Mouse (Mus musculus): ENCODE measurements around the gene Chrna9.

Gene Chrna9

DNA sequence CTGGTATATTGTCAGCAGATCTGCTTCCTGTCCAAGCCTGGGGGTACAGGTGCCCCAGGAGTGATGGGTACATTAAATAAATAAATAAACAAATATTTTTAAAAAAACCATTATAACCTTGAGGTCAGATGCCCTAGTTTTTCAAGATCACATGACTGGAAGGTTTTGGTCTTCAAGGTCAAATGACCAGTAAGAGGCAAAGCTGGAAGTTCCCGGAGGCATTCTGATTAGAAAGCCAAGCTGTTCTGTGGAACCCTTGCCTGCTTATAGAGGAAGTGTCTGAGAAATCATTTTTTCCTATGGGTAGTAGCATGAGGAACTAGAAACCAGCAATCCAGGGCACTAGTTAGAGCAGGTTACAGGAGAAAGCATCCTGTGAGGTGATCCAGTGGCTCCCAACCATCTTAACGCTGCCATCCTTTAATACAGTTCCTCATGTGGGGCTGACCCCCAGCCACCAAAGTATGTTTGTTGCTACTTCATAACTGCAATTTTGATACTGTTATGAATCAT is 80.8 kb downstream of the Chrna9 start:
- peak; percentile 22 for DNase-seq (ENCODE audit: low read depth)

GRCm38 (mm10) chr5:66026796-66027195 is 92.1 kb downstream of the Chrna9 start:
- DNase-seq (ENCODE audit: low read depth) = no peak
